Mouse (Mus musculus): ENCODE results near the gene Lipe. TPM values are rescaled to one million over a fixed set of nuclear protein-coding genes. Genes with fewer than 3 reads are reported as not detected.
"Not testable (repeated sequence)": the region's sequence is repeated elsewhere in the genome, so short reads cannot be mapped to it uniquely, and the experiment has no call there.

The Lipe gene
- polyA plus RNA-seq, 1 experiment from 2014 or later = 8.3 TPM

DNA sequence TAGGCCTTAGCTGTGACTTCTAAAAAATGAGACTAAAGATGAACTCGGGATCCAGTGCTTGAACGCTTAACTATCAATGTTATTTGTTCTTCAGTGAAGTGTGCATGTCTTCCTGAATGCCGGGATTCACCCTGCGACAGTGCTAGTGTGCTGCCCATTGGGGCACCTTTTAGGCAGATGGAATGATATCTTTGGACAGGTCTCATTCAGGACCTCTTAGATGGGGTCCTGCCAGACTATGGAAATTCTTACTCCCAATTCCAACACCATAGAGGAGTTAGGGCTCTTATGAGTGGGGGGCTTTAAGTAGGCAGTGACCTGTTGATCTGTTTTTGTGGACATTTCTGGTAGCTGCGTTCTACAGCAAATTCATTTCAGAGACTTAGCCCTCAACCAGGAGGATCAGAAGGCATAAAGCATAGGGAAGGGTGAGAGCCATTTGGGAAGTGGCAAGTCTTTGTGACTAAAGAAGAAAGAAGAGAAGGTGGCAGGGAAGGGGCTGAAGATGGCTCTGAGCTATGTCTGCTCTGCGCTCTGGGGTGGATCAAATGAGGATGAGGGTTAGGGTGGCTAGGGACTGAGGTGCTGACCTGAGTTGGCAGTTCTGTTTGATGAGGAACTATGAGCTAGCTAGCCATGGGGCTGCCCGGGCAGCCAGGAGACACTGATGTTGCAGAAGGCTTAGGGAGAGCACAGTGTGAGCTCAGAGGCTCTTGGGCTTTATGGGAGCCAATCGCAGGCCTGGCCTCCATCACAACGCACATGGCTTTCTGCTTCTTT, 35.5 kb upstream of the Lipe start:
- Histone ChIP-seq H3K4me2 (ENCODE audit: low read depth, low read length) (no peak overlapping the region), H3K4me1 (ENCODE audit: control insufficient read depth, insufficient read depth, low read length) (no peaks in the 10 kb centered on the region), H3K4me3 (ENCODE audit: low read length) (no peak overlapping the region), H3K27me3 (ENCODE audit: control insufficient read depth, insufficient read depth, low read length) (no peaks in the 10 kb centered on the region), H3K27ac (ENCODE audit: low read length) (peak overlapping the region; percentile 17; the same call in 1 of the 2 replicates), H3K36me3 (ENCODE audit: control insufficient read depth, insufficient read depth) (no peaks in the 10 kb centered on the region), H3K9me3 (replicated peaks; ENCODE audit: control insufficient read depth, low read length) (no peaks in the 10 kb centered on the region), H3K9ac (ENCODE audit: low read length) (no peak overlapping the region)
- no peak for ATAC-seq (replicated peaks; ENCODE audit: extremely low read depth, insufficient read depth, low FRiP score)
- 84% methylated on average over 9 of the region's 9 CpGs for WGBS

DNA sequence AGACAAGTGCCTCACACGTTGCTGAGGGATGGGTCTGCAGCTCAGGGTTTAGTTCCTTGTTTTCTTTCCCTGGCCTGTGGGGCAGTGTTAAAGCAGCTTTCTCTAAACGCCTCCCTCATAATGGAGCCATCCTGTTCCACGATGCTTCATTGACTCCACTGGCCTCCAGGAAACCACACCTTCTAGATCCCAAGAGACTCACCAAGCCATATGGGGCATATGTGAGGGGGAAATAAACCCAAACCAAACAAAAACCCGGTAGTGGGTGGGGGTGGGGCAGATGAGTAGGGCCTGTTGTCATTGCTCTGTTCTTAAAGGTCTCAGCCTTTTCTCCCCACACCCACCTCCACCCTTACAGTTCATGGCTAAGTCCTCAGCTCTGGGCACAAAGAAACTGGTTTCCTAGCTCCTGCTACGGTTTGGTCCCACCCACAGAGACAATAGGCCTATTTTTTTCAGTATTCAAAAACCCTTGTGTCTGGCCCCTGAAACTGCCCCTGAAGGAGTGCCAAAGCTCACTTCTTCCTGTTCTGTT, 34.6 kb upstream of the Lipe start:
- Histone ChIP-seq H3K9ac (ENCODE audit: low read length) (no peak overlapping the region), H3K4me3 (ENCODE audit: low read length) (no peak overlapping the region), H3K36me3 (ENCODE audit: control insufficient read depth, insufficient read depth) (no peaks in the 10 kb centered on the region), H3K4me2 (ENCODE audit: low read depth, low read length) (no peak overlapping the region), H3K27me3 (ENCODE audit: control insufficient read depth, insufficient read depth, low read length) (no peaks in the 10 kb centered on the region), H3K4me1 (ENCODE audit: control insufficient read depth, insufficient read depth, low read length) (no peaks in the 10 kb centered on the region), H3K27ac (ENCODE audit: low read length) (peak overlapping the region; percentile 40), H3K9me3 (replicated peaks; ENCODE audit: control insufficient read depth, low read length) (no peaks in the 10 kb centered on the region)
- WGBS = 27% methylated on average over 5 of the region's 5 CpGs
- peak; percentile 28; the same call in 1 of the 2 replicates for ATAC-seq (replicated peaks; ENCODE audit: extremely low read depth, insufficient read depth, low FRiP score)

GRCm38 (mm10) chr7:25432381-25432780, 33.9 kb upstream of the Lipe start:
- no peaks in the 10 kb centered on the region for H3K4me1 ChIP-seq (ENCODE audit: control insufficient read depth, insufficient read depth, low read length)
- H3K36me3 ChIP-seq (ENCODE audit: control insufficient read depth, insufficient read depth) = no peaks in the 10 kb centered on the region
- ATAC-seq (replicated peaks; ENCODE audit: extremely low read depth, insufficient read depth, low FRiP score) = no peak
- no peaks in the 10 kb centered on the region for H3K27me3 ChIP-seq (ENCODE audit: control insufficient read depth, insufficient read depth, low read length)
- H3K4me3 ChIP-seq (ENCODE audit: low read length) = no peak overlapping the region
- H3K4me2 ChIP-seq (ENCODE audit: low read depth, low read length) = no peak overlapping the region
- H3K9ac ChIP-seq (ENCODE audit: low read length) = no peak overlapping the region
- 80% methylated on average over 6 of the region's 6 CpGs for WGBS
- no peaks in the 10 kb centered on the region for H3K9me3 ChIP-seq (replicated peaks; ENCODE audit: control insufficient read depth, low read length)
- H3K27ac ChIP-seq (ENCODE audit: low read length) = no peak overlapping the region

DNA sequence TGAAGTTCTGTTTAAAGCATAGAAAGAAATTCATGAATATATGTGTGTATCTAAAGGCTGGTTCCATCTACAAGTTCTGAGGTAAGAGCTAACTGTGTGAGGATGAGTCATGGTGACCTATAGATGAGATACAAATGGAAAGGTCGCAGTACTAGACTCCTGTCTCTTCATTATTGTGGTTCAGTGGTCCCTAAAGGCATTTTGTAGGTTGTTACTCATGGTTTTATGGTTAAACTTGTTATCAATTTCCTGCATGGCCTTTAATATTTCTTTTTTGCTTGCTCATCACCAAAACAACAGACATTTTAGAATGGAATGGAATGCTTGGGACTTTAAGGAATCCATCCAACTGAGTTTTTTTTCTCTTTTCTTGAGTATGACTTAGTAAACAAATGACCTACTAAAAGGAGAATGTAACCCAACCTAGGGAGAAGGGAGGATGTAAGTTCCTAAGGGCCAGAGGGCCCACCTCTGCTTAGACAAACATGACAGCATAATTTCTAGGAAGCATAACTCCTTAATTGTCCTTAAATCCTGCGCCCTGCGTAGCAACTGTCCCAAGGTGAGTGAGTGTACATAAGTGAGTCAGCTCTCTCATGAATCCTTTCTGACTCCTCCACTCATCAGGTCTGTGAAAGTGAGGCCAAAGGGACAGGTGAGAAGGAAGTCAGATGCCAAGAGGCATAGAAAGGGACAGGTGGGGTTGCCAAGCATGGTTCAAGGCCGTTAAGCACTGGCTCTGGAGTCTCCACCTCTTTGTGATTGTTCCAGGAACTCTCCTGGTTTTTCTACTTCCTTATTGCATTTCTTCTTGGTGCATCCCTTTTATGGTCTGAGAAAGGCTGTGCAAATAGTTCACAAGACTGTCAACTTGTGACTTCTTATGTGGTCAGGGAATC, 31.6 kb upstream of the Lipe start:
- 80% methylated on average over 4 of the region's 4 CpGs for WGBS
- Histone ChIP-seq H3K36me3 (ENCODE audit: control insufficient read depth, insufficient read depth) (no peaks in the 10 kb centered on the region), H3K9ac (ENCODE audit: low read length) (no peak overlapping the region), H3K27me3 (ENCODE audit: control insufficient read depth, insufficient read depth, low read length) (no peaks in the 10 kb centered on the region), H3K9me3 (replicated peaks; ENCODE audit: control insufficient read depth, low read length) (no peaks in the 10 kb centered on the region), H3K4me3 (ENCODE audit: low read length) (no peak overlapping the region), H3K4me1 (ENCODE audit: control insufficient read depth, insufficient read depth, low read length) (no peaks in the 10 kb centered on the region), H3K27ac (ENCODE audit: low read length) (no peak overlapping the region), H3K4me2 (ENCODE audit: low read depth, low read length) (no peak overlapping the region)
- no peak for ATAC-seq (replicated peaks; ENCODE audit: extremely low read depth, insufficient read depth, low FRiP score)

- Histone ChIP-seq H3K36me3 (ENCODE audit: control insufficient read depth, insufficient read depth) (no peaks in the 10 kb centered on the region), H3K4me2 (ENCODE audit: low read depth, low read length) (no peak overlapping the region), H3K4me1 (ENCODE audit: control insufficient read depth, insufficient read depth, low read length) (no peaks in the 10 kb centered on the region), H3K27ac (ENCODE audit: low read length) (no peak overlapping the region), H3K4me3 (ENCODE audit: low read length) (no peak overlapping the region), H3K27me3 (ENCODE audit: control insufficient read depth, insufficient read depth, low read length) (no peaks in the 10 kb centered on the region), H3K9ac (ENCODE audit: low read length) (no peak overlapping the region), H3K9me3 (replicated peaks; ENCODE audit: control insufficient read depth, low read length) (no peaks in the 10 kb centered on the region)
- ATAC-seq (replicated peaks; ENCODE audit: extremely low read depth, insufficient read depth, low FRiP score) = no peak
- 77% methylated on average over 3 of the region's 3 CpGs for WGBS
These were observed 29.8 kb upstream of the Lipe start for GRCm38 (mm10) chr7:25428321-25428720.

DNA sequence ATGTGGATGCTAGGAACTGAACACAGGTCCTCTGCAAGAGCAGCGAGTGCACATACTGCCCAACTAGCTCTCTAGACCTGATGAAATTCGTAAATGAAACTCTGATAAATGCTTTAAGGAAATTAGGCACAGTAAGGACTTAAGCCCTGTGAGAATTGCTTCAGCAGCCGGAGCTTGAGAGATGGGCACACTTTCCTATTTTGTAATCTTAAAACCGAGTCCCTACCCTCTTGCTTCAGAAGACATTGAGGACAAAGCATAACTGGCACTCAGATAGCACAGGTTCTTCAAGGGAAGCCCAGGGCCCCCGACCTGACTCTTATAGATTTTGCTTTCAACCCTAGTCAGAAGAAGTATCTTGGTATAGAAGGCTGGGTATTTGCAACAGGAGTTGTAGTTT, 28.6 kb upstream of the Lipe start:
- 75% methylated on average over 5 of the region's 5 CpGs for WGBS
- ATAC-seq (replicated peaks; ENCODE audit: extremely low read depth, insufficient read depth, low FRiP score) = no peak

DNA sequence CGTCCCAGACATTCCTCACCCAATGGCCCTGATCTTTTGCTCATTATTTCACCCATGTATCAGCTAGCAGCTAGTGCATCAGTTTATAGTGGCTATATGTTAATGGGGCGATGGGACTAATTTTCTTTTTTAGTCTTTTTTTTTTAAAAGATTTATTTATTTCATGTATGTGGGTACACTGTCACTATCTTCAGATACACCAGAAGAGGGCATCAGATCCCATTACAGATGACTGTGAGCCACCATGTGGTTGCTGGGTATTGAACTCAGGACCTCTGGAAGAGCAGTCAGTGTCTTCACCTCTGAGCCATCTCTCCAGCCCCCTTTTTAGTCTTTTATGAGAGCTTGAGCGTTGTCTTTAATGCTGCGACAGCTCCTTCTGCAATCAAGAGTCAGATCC, 27.9 kb upstream of the Lipe start:
- WGBS = 90% methylated on average over 4 of the region's 4 CpGs
- not testable (repeated sequence) for H3K9ac ChIP-seq (ENCODE audit: low read length); H3K36me3 ChIP-seq (ENCODE audit: control insufficient read depth, insufficient read depth); H3K27ac ChIP-seq (ENCODE audit: low read length); ATAC-seq (replicated peaks; ENCODE audit: extremely low read depth, insufficient read depth, low FRiP score); H3K9me3 ChIP-seq (replicated peaks; ENCODE audit: control insufficient read depth, low read length); H3K4me1 ChIP-seq (ENCODE audit: control insufficient read depth, insufficient read depth, low read length); H3K4me2 ChIP-seq (ENCODE audit: low read depth, low read length); H3K4me3 ChIP-seq (ENCODE audit: low read length)
- peaks cover 11% of the 10 kb centered on the region for H3K27me3 ChIP-seq (ENCODE audit: control insufficient read depth, insufficient read depth, low read length)

More for the DNA sequence above, 28.6 kb upstream of the Lipe start:
- H3K4me1 ChIP-seq (ENCODE audit: control insufficient read depth, insufficient read depth, low read length) = no peaks in the 10 kb centered on the region
- H3K9ac ChIP-seq (ENCODE audit: low read length) = no peak overlapping the region
- H3K36me3 ChIP-seq (ENCODE audit: control insufficient read depth, insufficient read depth) = no peaks in the 10 kb centered on the region
- H3K4me3 ChIP-seq (ENCODE audit: low read length) = no peak overlapping the region
- H3K9me3 ChIP-seq (replicated peaks; ENCODE audit: control insufficient read depth, low read length) = no peaks in the 10 kb centered on the region
- peaks cover 8% of the 10 kb centered on the region for H3K27me3 ChIP-seq (ENCODE audit: control insufficient read depth, insufficient read depth, low read length)
- H3K27ac ChIP-seq (ENCODE audit: low read length) = no peak overlapping the region
- no peak overlapping the region for H3K4me2 ChIP-seq (ENCODE audit: low read depth, low read length)

GRCm38 (mm10) chr7:25424429-25424828, 25.9 kb upstream of the Lipe start:
- ATAC-seq (replicated peaks; ENCODE audit: extremely low read depth, insufficient read depth, low FRiP score) = no peak
- Histone ChIP-seq H3K4me3 (ENCODE audit: low read length) (no peak overlapping the region), H3K9me3 (replicated peaks; ENCODE audit: control insufficient read depth, low read length) (no peaks in the 10 kb centered on the region), H3K4me1 (ENCODE audit: control insufficient read depth, insufficient read depth, low read length) (no peaks in the 10 kb centered on the region), H3K27me3 (ENCODE audit: control insufficient read depth, insufficient read depth, low read length) (peaks cover 11% of the 10 kb centered on the region), H3K27ac (ENCODE audit: low read length) (no peak overlapping the region), H3K4me2 (ENCODE audit: low read depth, low read length) (no peak overlapping the region), H3K36me3 (ENCODE audit: control insufficient read depth, insufficient read depth) (no peaks in the 10 kb centered on the region), H3K9ac (ENCODE audit: low read length) (no peak overlapping the region)
- WGBS = 32% methylated on average over 4 of the region's 4 CpGs

All from heart, embryonic 16.5 days (tissue).